Mouse (Mus musculus) embryo, embryonic 11 days (tissue): Measurements from ENCODE around the gene Igfbp6.
A peak's percentile ranks its signal among the peaks of the same experiment; 100 is the strongest.

Experiments
- DNase-seq: peaks from one replicate; pipeline ENCODE4 v3.0.0-alpha.2; 2015

Igfbp6 gene

GRCm38 (mm10) chr15:102178279-102178678 lies 34.1 kb downstream of the Igfbp6 start:
- peak; percentile 69 for DNase-seq

- no peak for DNase-seq
Observed at GRCm38 (mm10) chr15:102179106-102179505, 34.9 kb downstream of the Igfbp6 start.

GRCm38 (mm10) chr15:102179924-102180323 lies 35.8 kb downstream of the Igfbp6 start:
- DNase-seq: no peak

- DNase-seq: no peak
Observed at GRCm38 (mm10) chr15:102183076-102183475, 38.9 kb downstream of the Igfbp6 start.

- no peak for DNase-seq
Observed at GRCm38 (mm10) chr15:102186239-102186638, 42.1 kb downstream of the Igfbp6 start.

- no peak for DNase-seq
Observed at GRCm38 (mm10) chr15:102188096-102188495, 43.9 kb downstream of the Igfbp6 start.

DNA sequence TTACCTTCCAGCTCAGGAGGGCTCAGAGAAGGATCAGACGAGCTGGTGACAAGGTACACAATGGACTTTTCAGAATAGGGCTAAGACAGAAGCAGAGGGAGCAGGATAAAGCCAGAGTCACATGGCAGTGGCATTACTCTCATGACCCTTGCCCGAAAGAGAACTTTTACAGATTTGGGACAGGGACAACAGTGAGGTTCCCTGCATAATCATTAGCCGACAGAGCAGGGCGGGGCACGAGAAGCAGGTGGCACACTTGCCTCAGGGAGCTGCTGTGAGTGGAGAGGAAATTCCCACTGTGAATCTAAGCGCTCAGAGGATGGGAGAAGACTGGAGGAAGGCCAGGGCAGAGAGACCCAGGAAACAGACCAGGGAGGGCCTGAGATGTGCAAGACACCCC lies 44.7 kb downstream of the Igfbp6 start:
- no peak for DNase-seq

DNA sequence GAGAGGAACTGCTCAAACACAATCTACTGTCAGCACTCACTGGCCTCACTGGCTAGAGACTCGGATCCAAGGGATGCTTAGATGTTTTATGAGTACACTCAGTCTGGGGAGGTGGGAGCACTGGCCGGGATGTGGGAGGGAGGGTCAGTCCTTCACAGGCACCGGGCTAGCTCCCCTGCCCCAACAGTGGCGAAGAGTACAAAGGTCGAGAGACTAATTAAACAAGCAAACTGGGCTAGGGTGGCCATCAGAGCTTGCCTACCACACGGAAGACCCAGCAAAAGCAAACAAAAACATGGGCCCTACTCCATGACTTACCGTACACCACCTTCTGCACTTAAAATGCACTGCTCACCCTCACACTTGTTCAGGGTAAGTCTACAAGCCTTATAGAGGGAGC lies 47.5 kb downstream of the Igfbp6 start:
- no peak for DNase-seq

GRCm38 (mm10) chr15:102192271-102192812 lies 48.2 kb downstream of the Igfbp6 start:
- no peak for DNase-seq

DNA sequence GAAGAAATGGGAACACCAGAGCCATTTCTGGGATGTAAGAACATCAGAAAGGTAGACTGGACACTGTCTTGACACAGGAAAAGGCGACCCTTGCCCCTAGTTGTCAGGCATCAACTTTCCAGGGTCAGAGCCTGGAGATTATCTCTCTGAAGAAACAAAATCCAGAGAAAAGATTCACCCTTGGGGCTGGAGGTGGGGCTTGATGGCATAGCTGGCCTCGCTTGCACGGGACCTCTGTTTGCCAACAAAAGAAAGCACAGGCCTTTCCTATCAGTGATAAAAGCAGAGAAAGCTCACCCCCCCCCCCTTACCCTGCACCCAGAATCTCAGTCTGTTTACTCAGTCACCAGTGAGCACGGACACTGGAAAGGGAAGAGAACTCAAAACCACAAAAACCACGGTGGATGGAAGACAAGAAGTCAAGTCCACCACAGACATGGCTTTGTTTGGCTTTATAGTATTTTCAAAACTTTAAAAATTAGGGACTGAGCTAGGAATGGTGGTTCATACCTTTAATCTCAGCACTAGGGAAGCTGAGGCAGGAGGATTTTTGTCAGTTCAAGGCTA lies 48.7 kb downstream of the Igfbp6 start:
- DNase-seq: no peak

DNA sequence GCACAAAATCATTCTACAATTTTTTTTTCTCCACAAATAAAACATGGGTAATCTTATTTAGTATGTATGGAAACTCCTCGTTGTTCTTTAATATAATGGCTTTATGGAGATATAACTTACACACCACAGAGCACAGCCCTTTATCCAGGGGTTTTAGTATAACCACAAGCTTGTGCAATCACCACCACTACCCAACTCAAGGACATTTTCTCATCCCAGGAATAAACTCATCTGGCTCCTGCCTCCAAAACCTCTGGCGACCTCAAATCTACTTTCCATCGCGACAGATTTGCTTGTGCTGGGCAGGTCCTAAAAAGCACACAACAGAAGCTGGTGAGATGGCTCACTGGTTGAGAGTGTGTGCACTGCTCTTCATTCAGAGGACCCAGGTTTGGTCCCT lies 49.5 kb downstream of the Igfbp6 start:
- no peak for DNase-seq

- no peak for DNase-seq
Observed at GRCm38 (mm10) chr15:102194439-102194838, 50.3 kb downstream of the Igfbp6 start.

DNA sequence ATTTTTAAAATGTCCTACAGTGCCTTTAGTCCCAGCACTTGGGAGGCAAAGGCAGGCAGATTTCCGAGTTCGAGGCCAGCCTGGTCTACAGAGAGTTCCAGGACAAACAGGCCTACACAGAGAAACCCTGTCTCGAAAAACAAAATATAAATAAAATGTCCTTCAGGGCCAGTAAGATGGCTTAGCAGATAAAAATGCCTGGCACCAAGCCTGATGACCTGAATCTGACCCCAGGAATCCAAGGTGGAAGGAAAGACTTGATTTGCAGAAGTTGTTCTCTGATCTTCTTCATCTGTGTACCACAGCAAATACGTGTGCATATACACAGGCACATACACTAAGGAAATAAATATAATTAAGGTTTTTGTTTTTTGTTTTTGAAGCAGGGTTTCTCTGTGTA lies 51.2 kb downstream of the Igfbp6 start:
- DNase-seq: no peak

DNA sequence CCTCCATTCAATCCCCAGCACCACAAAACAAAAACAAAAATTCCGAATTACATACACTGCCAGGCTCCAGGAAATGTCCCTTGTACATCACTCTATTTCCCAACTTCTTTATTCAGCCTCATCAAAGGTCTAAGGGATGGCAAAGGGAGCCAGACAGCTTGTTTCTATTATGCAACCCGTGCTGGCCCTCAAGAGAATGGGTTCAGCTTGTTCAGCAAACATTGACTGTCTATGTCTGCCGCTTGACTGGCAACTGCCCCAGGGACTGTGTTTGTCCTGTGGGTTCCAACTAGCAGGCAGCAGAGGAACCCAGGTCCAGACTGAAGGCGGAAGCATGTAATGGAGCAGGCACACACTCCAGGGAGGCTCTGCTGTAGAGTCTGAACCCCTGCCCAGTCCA lies 54.7 kb downstream of the Igfbp6 start:
- no peak for DNase-seq
